Mouse (Mus musculus) stomach, embryonic 14.5 days (tissue): ENCODE measurements around the gene Psme4. TPM values are rescaled to one million over a fixed set of nuclear protein-coding genes. Genes with fewer than 3 reads are reported as not detected.
A peak's percentile ranks its signal among the peaks of the same experiment; 100 is the strongest.

Experiments used
- ATAC-seq: fragments of 200-750 bp; cut with Nextera tagmentation; 2 replicates; pipeline ENCODE4 v1.8.0; 2017; ENCODE audit warnings: low read depth, moderate TSS enrichment; ENCODE audit not compliant: insufficient number of reproducible peaks, insufficient read depth, low FRiP score
- H3K27ac ChIP-seq: fragments of 300-500 bp; sonication (generic); 2 replicates; pipeline ENCODE4 v1.5.1; 2014; ENCODE audit warnings: mild to moderate bottlenecking, low read length, moderate library complexity, mixed read lengths
- H3K27me3 ChIP-seq: fragments of 300-500 bp; sonication (generic); 2 replicates; pipeline ENCODE4 v1.6.1; 2014; ENCODE audit warnings: low read length, control low read depth, mixed read lengths; ENCODE audit not compliant: control insufficient read depth, insufficient read depth
- H3K36me3 ChIP-seq: fragments of 300-500 bp; sonication (generic); 2 replicates; pipeline ENCODE4 v1.6.1; 2014; ENCODE audit warnings: mild to moderate bottlenecking, control low read depth, low read length, moderate library complexity, mixed read lengths; ENCODE audit not compliant: control insufficient read depth, insufficient read depth
- H3K4me1 ChIP-seq: fragments of 300-500 bp; sonication (generic); 2 replicates; pipeline ENCODE4 v1.6.1; 2014; ENCODE audit warnings: low read length, control low read depth, mixed read lengths; ENCODE audit not compliant: control insufficient read depth, insufficient read depth
- H3K4me2 ChIP-seq: fragments of 300-500 bp; sonication (generic); replicated peaks from 2 replicates; pipeline ENCODE4 v1.6.1; 2014; ENCODE audit warnings: low read depth, low read length, control low read depth
- H3K4me3 ChIP-seq: fragments of 300-500 bp; sonication (generic); 2 replicates; pipeline ENCODE4 v1.5.1; 2014; ENCODE audit warnings: low read depth, low read length, control low read depth
- H3K9ac ChIP-seq: fragments of 300-500 bp; sonication (generic); replicated peaks from 2 replicates; pipeline ENCODE4 v1.6.1; 2014; ENCODE audit warnings: low read depth, mild to moderate bottlenecking, control low read depth, low read length, moderate library complexity, mixed read lengths
- H3K9me3 ChIP-seq: fragments of 300-500 bp; sonication (generic); 2 replicates; pipeline ENCODE4 v1.6.1; 2016; ENCODE audit warnings: low read depth, low read length, control low read depth; ENCODE audit not compliant: control insufficient read depth
- WGBS: fragments of 180-500 bp; shearing (Covaris S2); extraction: QIAGEN DNeasy Blood & Tissue Kit; methylation state at CpG from one replicate; pipeline ENCODE4 v1.1.7; 2014; 5-methylcytosine and 5-hydroxymethylcytosine counted together
- polyA plus RNA-seq: library from polyadenylated mRNA; unstranded; fragments of >200 nt; fragmentation: Nextera tagmentation; extraction: Ambion mirVana; gene quantifications from 2 replicates; pipeline ENCODE4 v1.2.1, GENCODE M21; 2014

The Psme4 gene
- 39.8 and 40.4 TPM in 2 replicates for polyA plus RNA-seq

GRCm38 (mm10) chr11:30771267-30771903 is at the start of gene Psme4:
Gene Psme4, plus strand, starts transcription at chr11:30771726.
- 2% methylated on average over 41 of the region's 43 CpGs for WGBS
- peak within 1 kb of the TSS; percentile 84 for H3K4me3 ChIP-seq

DNA sequence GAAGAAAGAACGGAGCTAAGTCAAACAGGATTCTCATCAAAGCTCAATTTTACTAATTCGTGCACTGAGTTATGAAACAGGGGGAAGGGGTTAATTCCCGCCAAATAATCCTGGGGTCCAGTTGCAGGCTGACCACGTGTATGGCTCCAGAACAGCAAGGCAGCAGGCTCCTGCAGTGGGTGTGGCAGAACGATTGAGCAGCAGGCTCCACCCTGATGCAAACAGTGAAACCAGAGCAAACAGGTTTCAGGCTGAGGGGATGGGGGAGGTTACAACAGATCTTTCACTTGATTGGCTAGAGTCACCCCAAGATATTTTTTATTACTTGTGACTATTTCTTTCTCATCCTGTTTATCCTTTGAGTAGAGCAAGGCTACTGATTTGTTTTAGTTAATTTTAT is 48.1 kb upstream of the Psme4 start:
- no peaks in the 10 kb centered on the region for H3K4me1 ChIP-seq
- 51% methylated on average over 5 of the region's 5 CpGs for WGBS
- no peaks in the 10 kb centered on the region for H3K9me3 ChIP-seq
- H3K4me3 ChIP-seq: no peak overlapping the region
- H3K4me2 ChIP-seq: no peak overlapping the region
- no peaks in the 10 kb centered on the region for H3K27me3 ChIP-seq
- no peak for ATAC-seq
- no peaks in the 10 kb centered on the region for H3K36me3 ChIP-seq
- no peak overlapping the region for H3K9ac ChIP-seq
- no peak overlapping the region for H3K27ac ChIP-seq

More at GRCm38 (mm10) chr11:30771267-30771903, at the start of gene Psme4:
- peak within 1 kb of the TSS; percentile 88 for H3K27ac ChIP-seq
- H3K9me3 ChIP-seq: no peaks in the 10 kb centered on the region
- peak within 1 kb of the TSS; percentile 62 for H3K4me2 ChIP-seq
- no peaks in the 10 kb centered on the region for H3K27me3 ChIP-seq
- H3K9ac ChIP-seq: peak within 1 kb of the TSS; percentile 98
- H3K36me3 ChIP-seq: no peaks in the 10 kb centered on the region
- H3K4me1 ChIP-seq: no peaks in the 10 kb centered on the region
- ATAC-seq: peak; percentile 97

- Histone ChIP-seq H3K4me3 (no peak overlapping the region), H3K36me3 (no peaks in the 10 kb centered on the region), H3K9ac (no peak overlapping the region), H3K27me3 (no peaks in the 10 kb centered on the region), H3K4me2 (no peak overlapping the region), H3K9me3 (no peaks in the 10 kb centered on the region), H3K27ac (no peak overlapping the region), H3K4me1 (no peaks in the 10 kb centered on the region)
- ATAC-seq: no peak
These were observed 40.8 kb upstream of the Psme4 start for GRCm38 (mm10) chr11:30730721-30731120.

DNA sequence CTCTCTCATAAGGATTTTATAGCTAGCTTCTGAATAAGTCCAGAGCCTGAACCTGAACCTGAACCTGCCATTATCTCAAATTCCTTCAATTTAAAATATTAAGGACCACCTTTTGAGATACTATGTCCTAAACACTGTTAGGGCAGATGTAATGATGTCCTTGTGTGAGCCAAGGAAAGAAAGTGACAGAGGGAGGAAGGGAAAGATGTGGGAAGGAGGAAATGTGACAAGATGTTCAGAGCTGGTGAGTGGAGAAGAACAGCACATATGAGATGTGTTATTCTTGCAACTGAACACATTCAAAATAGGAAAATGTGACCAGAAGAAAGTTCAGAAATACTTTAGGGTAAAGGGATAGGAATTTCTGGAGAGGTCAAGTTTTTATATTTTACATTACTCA is 38.1 kb upstream of the Psme4 start:
- H3K27me3 ChIP-seq: no peaks in the 10 kb centered on the region
- H3K4me1 ChIP-seq: no peaks in the 10 kb centered on the region
- no peaks in the 10 kb centered on the region for H3K36me3 ChIP-seq
- no peak overlapping the region for H3K4me2 ChIP-seq
- no peak overlapping the region for H3K9ac ChIP-seq
- no peak overlapping the region for H3K27ac ChIP-seq
- no peak overlapping the region for H3K4me3 ChIP-seq
- ATAC-seq: no peak
- no peaks in the 10 kb centered on the region for H3K9me3 ChIP-seq

DNA sequence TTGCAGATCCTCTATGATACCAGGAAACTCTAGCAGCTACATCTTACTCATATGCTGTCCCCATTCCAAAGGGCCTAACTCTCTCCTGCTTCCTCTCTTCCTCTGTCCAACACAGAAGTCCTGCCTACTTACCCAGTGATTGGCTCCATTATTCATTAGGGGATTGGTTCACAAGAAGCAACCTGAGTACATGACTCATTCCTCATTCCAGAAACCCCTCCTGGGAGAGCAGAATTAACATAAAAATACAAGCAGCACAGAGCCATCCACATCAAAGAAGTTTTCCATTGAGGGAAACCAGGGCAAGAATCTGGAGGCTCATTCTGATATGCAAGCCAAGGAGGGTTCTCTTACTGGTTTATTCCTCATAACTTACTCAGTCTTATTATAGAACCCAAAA is 27.5 kb upstream of the Psme4 start:
- Histone ChIP-seq H3K27ac (no peak overlapping the region), H3K4me2 (no peak overlapping the region), H3K9ac (no peak overlapping the region), H3K4me1 (no peaks in the 10 kb centered on the region), H3K9me3 (no peaks in the 10 kb centered on the region), H3K27me3 (no peaks in the 10 kb centered on the region), H3K4me3 (no peak overlapping the region), H3K36me3 (no peaks in the 10 kb centered on the region)
- ATAC-seq: no peak

DNA sequence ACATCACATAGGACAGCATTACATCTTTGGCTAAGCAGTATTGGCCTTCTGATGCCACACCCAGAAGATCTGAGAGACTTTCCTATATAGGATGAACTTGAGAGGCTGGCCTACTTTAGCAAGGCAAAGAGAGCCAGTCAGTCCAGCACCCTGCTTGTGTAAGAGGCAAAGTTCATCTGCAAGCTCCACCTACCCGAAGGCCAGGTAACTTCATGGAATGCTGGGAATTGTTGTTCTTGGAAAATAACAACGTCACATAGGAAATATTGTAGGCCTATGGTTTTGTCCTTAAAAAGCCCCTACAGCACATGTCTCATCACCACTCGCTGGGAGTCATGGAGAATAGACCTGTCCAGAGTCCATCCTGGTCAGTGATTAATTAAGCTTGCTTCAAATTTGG is 22.6 kb upstream of the Psme4 start:
- H3K9me3 ChIP-seq: no peaks in the 10 kb centered on the region
- H3K9ac ChIP-seq: no peak overlapping the region
- 86% methylated on average over 3 of the region's 3 CpGs for WGBS
- no peak for ATAC-seq
- H3K27me3 ChIP-seq: no peaks in the 10 kb centered on the region
- H3K27ac ChIP-seq: no peak overlapping the region
- H3K36me3 ChIP-seq: no peaks in the 10 kb centered on the region
- no peak overlapping the region for H3K4me2 ChIP-seq
- no peaks in the 10 kb centered on the region for H3K4me1 ChIP-seq
- no peak overlapping the region for H3K4me3 ChIP-seq

DNA sequence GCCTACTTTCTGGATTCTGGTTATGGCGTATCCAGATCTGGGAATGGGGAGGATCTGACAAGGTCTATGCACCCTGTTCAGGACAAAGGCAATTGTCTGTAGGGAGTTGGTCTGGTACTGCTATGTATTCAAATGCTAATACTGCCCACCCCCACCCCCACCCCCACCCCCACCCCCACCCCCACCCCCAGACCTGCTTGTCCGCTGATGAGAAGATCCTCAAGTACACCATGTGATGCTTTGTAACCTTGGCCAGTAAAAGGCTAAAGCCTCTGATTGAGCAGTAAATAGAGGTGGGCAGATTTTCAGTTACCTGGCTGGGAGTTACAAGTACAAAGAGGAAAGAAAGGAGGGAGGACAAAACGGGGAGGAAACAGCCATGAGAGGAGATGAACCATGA is 21.9 kb upstream of the Psme4 start:
- Histone ChIP-seq H3K4me1 (no peaks in the 10 kb centered on the region), H3K4me2 (no peak overlapping the region), H3K36me3 (no peaks in the 10 kb centered on the region), H3K9me3 (no peaks in the 10 kb centered on the region), H3K4me3 (no peak overlapping the region), H3K27me3 (no peaks in the 10 kb centered on the region), H3K27ac (no peak overlapping the region), H3K9ac (no peak overlapping the region)
- ATAC-seq: no peak
- WGBS: 57% methylated on average over 3 of the region's 3 CpGs

- Histone ChIP-seq H3K9me3 (no peaks in the 10 kb centered on the region), H3K27me3 (no peaks in the 10 kb centered on the region), H3K4me3 (no peak overlapping the region), H3K27ac (no peak overlapping the region), H3K4me1 (no peaks in the 10 kb centered on the region), H3K4me2 (no peak overlapping the region), H3K9ac (no peak overlapping the region), H3K36me3 (no peaks in the 10 kb centered on the region)
- ATAC-seq: no peak
- 65% methylated on average over 3 of the region's 3 CpGs for WGBS
These were observed 21.3 kb upstream of the Psme4 start for GRCm38 (mm10) chr11:30750039-30750823.
